Mouse (Mus musculus) erythroblast, embryonic 14.5 days (primary cell): ENCODE measurements around the gene Tnni3. TPM values are rescaled to one million over a fixed set of nuclear protein-coding genes. Genes with fewer than 3 reads are reported as not detected.

Experiments
- H3K27me3 ChIP-seq: 2 replicates; pipeline ENCODE4 v1.6.1; 2012; ENCODE audit warnings: inconsistent platforms; ENCODE audit not compliant: control insufficient read depth
- H3K36me3 ChIP-seq: 2 replicates; pipeline ENCODE4 v1.6.1; 2012; ENCODE audit warnings: mild to moderate bottlenecking, inconsistent platforms; ENCODE audit not compliant: control insufficient read depth
- H3K4me1 ChIP-seq: 2 replicates; pipeline ENCODE4 v1.6.1; 2012; ENCODE audit warnings: inconsistent platforms; ENCODE audit not compliant: control insufficient read depth
- H3K4me3 ChIP-seq: replicated peaks from 2 replicates; pipeline ENCODE3; 2012; ENCODE audit warnings: moderate library complexity, mild to moderate bottlenecking, inconsistent platforms
- H3K9me3 ChIP-seq: 2 replicates; pipeline ENCODE4 v1.6.1; 2012; ENCODE audit warnings: low read length, inconsistent platforms, mixed read lengths; ENCODE audit not compliant: control insufficient read depth
- GATA1 ChIP-seq: IDR thresholded peaks from 2 replicates; pipeline ENCODE4 v1.6.1; 2012; ENCODE audit warnings: low read length, inconsistent platforms, mixed read lengths
- TAL1 ChIP-seq: IDR thresholded peaks from 3 replicates; pipeline ENCODE4 v1.6.1; 2012; ENCODE audit warnings: low read length, inconsistent platforms, mixed read lengths
- polyA plus RNA-seq: library from polyadenylated mRNA; stranded (reverse); fragments of >175 nt; gene quantifications from 2 replicates; pipeline ENCODE4 v1.2.3, GENCODE M21; 2012

Tnni3 gene
- polyA plus RNA-seq, 1 experiment, result not detected

- Histone ChIP-seq H3K4me1 (peaks cover 67% of the 10 kb centered on the region), H3K4me3 (peak within 1 kb of the TSS; percentile 90), H3K36me3 (peaks cover 28% of the 10 kb centered on the region), H3K27me3 (no peaks in the 10 kb centered on the region), H3K9me3 (no peaks in the 10 kb centered on the region)
- TF ChIP-seq GATA1, result no peak
- TF ChIP-seq TAL1, result no peak
Observed at GRCm38 (mm10) chr7:4501558-4502397, 22.3 kb downstream of the Tnni3 start, which contains the start of gene Ppp1r12c. Ppp1r12c (minus strand) TSS chr7:4501680.

- Histone ChIP-seq H3K27me3 (no peaks in the 10 kb centered on the region), H3K4me3 (peak overlapping the region; percentile 90), H3K4me1 (peaks cover 66% of the 10 kb centered on the region), H3K9me3 (no peaks in the 10 kb centered on the region), H3K36me3 (peaks cover 36% of the 10 kb centered on the region)
- TF ChIP-seq GATA1, result no peak
- TF ChIP-seq TAL1, result no peak
Observed at GRCm38 (mm10) chr7:4500892-4501471, 23.0 kb downstream of the Tnni3 start.

- Histone ChIP-seq H3K36me3 (peaks cover 55% of the 10 kb centered on the region), H3K4me1 (peaks cover 66% of the 10 kb centered on the region), H3K9me3 (no peaks in the 10 kb centered on the region), H3K4me3 (peak overlapping the region; percentile 15), H3K27me3 (no peaks in the 10 kb centered on the region)
- TF ChIP-seq TAL1 (no peak), GATA1 (no peak)
Observed at GRCm38 (mm10) chr7:4499034-4499433, 25.0 kb downstream of the Tnni3 start.

GRCm38 (mm10) chr7:4498251-4498650 is 25.8 kb downstream of the Tnni3 start:
- H3K27me3 ChIP-seq, result no peaks in the 10 kb centered on the region
- no peaks in the 10 kb centered on the region for H3K9me3 ChIP-seq
- H3K4me3 ChIP-seq, result no peak overlapping the region
- TF ChIP-seq GATA1 (no peak), TAL1 (no peak)
- H3K4me1 ChIP-seq, result peaks cover 70% of the 10 kb centered on the region
- peaks cover 63% of the 10 kb centered on the region for H3K36me3 ChIP-seq

GRCm38 (mm10) chr7:4497271-4497903 is 26.6 kb downstream of the Tnni3 start:
- H3K4me1 ChIP-seq, result peaks cover 69% of the 10 kb centered on the region

GRCm38 (mm10) chr7:4496468-4496867 is 27.6 kb downstream of the Tnni3 start:
- Histone ChIP-seq H3K4me3 (no peak overlapping the region), H3K4me1 (peaks cover 69% of the 10 kb centered on the region), H3K36me3 (peaks cover 81% of the 10 kb centered on the region), H3K9me3 (no peaks in the 10 kb centered on the region), H3K27me3 (no peaks in the 10 kb centered on the region)
- no peak for TF ChIP-seq GATA1

More at GRCm38 (mm10) chr7:4497271-4497903, 26.6 kb downstream of the Tnni3 start:
- Histone ChIP-seq H3K4me3 (no peak overlapping the region), H3K36me3 (peaks cover 72% of the 10 kb centered on the region), H3K27me3 (no peaks in the 10 kb centered on the region), H3K9me3 (no peaks in the 10 kb centered on the region)
- TF ChIP-seq GATA1 (no peak), TAL1 (no peak)

GRCm38 (mm10) chr7:4493991-4494390 is 30.0 kb downstream of the Tnni3 start:
- TF ChIP-seq TAL1, result no peak
- TF ChIP-seq GATA1, result no peak
- Histone ChIP-seq H3K4me1 (peaks cover 58% of the 10 kb centered on the region), H3K9me3 (no peaks in the 10 kb centered on the region), H3K4me3 (no peak overlapping the region), H3K36me3 (peaks cover 97% of the 10 kb centered on the region), H3K27me3 (no peaks in the 10 kb centered on the region)

GRCm38 (mm10) chr7:4492284-4493224 is 31.5 kb downstream of the Tnni3 start:
- no peak for TF ChIP-seq TAL1
- Histone ChIP-seq H3K36me3 (peaks cover 98% of the 10 kb centered on the region), H3K4me3 (no peak overlapping the region)

More at GRCm38 (mm10) chr7:4492284-4493224, 31.5 kb downstream of the Tnni3 start:
- Histone ChIP-seq H3K4me1 (peaks cover 46% of the 10 kb centered on the region), H3K27me3 (no peaks in the 10 kb centered on the region), H3K9me3 (no peaks in the 10 kb centered on the region)
